Mouse (Mus musculus) liver, embryonic 12.5 days (tissue): ENCODE measurements around the gene Cyp2b19. TPM values are rescaled to one million over a fixed set of nuclear protein-coding genes. Genes with fewer than 3 reads are reported as not detected.
"Not testable (repeated sequence)": the region's sequence is repeated elsewhere in the genome, so short reads cannot be mapped to it uniquely, and the experiment has no call there.

ENCODE experiments used
- ATAC-seq: fragments of 200-750 bp; cut with Nextera tagmentation; 2 replicates; pipeline ENCODE4 v1.8.0; 2017; ENCODE audit warnings: moderate number of reproducible peaks, mild to moderate bottlenecking, moderate library complexity
- H3K27ac ChIP-seq: fragments of 300-500 bp; sonication (generic); 2 replicates; pipeline ENCODE4 v1.5.1; 2016; ENCODE audit warnings: mild to moderate bottlenecking
- H3K27me3 ChIP-seq: fragments of 300-500 bp; sonication (generic); replicated peaks from 2 replicates; pipeline ENCODE4 v1.6.1; 2016; ENCODE audit warnings: mild to moderate bottlenecking, moderate library complexity
- H3K36me3 ChIP-seq: fragments of 300-500 bp; sonication (generic); 2 replicates; pipeline ENCODE4 v1.6.1; 2016; ENCODE audit warnings: mild to moderate bottlenecking, moderate library complexity
- H3K4me1 ChIP-seq: fragments of 300-500 bp; sonication (generic); 2 replicates; pipeline ENCODE4 v1.6.1; 2016
- H3K4me2 ChIP-seq: fragments of 300-500 bp; sonication (generic); 2 replicates; pipeline ENCODE4 v1.6.1; 2016; ENCODE audit warnings: mild to moderate bottlenecking, moderate library complexity
- H3K4me3 ChIP-seq: fragments of 300-500 bp; sonication (generic); 2 replicates; pipeline ENCODE4 v1.5.1; 2016; ENCODE audit warnings: mild to moderate bottlenecking, moderate library complexity
- H3K9ac ChIP-seq: fragments of 300-500 bp; sonication (generic); 2 replicates; pipeline ENCODE4 v1.6.1; 2016; ENCODE audit warnings: mild to moderate bottlenecking, moderate library complexity
- H3K9me3 ChIP-seq: fragments of 300-500 bp; sonication (generic); replicated peaks from 2 replicates; pipeline ENCODE4 v1.6.1; 2016; ENCODE audit warnings: mild to moderate bottlenecking, moderate library complexity
- WGBS: fragments of 180-500 bp; shearing (Covaris S2); methylation state at CpG from one replicate; pipeline ENCODE4 v1.1.7; 2016; ENCODE audit not compliant: insufficient replicate concordance; 5-methylcytosine and 5-hydroxymethylcytosine counted together
- polyA plus RNA-seq: library from polyadenylated mRNA; unstranded; fragments of >200 nt; fragmentation: Nextera tagmentation; extraction: Ambion mirVana; gene quantifications from 2 replicates; pipeline ENCODE4 v1.2.1, GENCODE M21; 2016

The Cyp2b19 gene
- polyA plus RNA-seq, 1 experiment from 2014 or later, result not detected

DNA sequence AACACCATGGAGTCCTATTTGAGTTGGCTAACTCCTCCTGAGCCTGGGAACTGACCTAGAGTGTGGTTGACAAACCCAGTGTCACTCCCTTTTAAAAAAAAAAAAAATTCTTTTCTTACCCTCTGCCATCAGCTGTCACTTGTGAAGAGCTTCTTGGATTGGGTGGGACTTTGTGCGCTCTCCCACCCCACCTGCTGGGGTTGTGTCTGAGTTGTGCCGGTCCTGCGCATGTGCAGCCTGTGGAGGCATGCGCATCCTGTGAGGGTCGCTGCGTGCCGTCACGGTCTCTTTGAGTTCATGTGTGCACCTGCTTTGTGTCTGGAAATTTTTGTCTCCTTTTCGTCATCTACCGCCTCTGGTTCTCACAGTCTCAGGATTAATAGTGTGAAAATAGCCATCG is 23.6 kb downstream of the Cyp2b19 start:
- no peak for ATAC-seq
- no peak overlapping the region for H3K4me2 ChIP-seq
- H3K9ac ChIP-seq, result no peak overlapping the region
- no peak overlapping the region for H3K27ac ChIP-seq
- H3K36me3 ChIP-seq, result no peaks in the 10 kb centered on the region
- 12% methylated on average over 11 of the region's 11 CpGs for WGBS
- no peaks in the 10 kb centered on the region for H3K27me3 ChIP-seq
- H3K4me1 ChIP-seq, result no peaks in the 10 kb centered on the region
- no peak overlapping the region for H3K4me3 ChIP-seq
- no peaks in the 10 kb centered on the region for H3K9me3 ChIP-seq

DNA sequence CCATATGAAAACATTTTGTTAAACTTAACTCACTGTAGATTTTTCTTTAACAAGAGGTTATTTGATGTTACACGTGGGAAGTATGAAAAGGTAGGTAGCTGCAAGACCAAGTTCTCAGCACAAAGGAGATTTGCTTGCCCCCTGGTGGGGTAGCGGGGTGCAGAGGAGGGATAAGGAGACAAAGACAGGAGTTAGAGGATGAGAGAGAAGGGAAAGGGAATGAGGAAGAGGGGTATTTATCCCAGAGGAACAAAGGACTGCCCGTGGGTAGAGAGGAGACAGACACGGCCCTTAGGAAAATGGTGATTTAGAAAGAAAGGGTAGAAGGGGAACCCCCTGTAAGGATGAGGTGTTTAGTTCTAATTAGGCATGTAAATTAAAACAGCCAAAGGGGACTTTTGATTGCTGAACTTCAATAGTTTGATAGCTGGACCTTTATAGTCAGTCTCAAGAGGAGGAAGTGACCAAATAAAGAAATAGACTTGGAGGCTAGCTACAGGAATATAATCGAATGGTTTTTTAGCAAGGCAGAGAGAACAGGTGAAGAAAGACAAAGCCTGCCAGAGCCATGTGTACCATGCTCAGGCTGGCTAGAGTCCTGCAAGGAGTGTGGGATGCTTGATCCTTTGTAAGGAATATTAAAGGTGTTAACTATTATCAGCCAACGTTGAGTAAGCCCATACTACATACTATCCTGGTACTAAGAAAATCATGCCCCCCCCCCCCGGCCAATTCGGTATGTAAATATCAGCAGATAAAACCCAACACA is 24.2 kb downstream of the Cyp2b19 start:
- no peak overlapping the region for H3K4me2 ChIP-seq
- no peaks in the 10 kb centered on the region for H3K36me3 ChIP-seq
- no peaks in the 10 kb centered on the region for H3K4me1 ChIP-seq
- H3K9ac ChIP-seq, result no peak overlapping the region
- 24% methylated on average over 8 of the region's 8 CpGs for WGBS
- H3K4me3 ChIP-seq, result no peak overlapping the region
- ATAC-seq, result no peak
- H3K27ac ChIP-seq, result no peak overlapping the region
- H3K9me3 ChIP-seq, result no peaks in the 10 kb centered on the region
- H3K27me3 ChIP-seq, result no peaks in the 10 kb centered on the region

DNA sequence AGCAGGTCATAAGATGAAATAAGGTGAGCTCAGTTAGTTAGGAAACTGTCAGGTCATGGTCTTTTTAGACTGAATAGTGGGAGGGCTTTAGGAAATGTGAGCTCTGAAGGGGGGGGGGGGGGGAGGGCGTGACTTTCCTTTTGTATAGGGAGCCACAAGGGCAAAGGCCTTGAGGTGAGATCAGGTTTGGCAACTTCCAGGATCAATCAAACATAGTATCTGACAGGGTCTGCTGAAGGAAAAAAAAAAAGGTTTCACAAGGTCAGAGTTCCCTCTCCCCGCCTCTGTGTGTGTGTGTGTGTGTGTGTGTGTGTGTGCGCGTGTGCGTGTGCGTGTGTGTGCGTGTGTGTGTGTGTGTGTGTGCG is 24.8 kb downstream of the Cyp2b19 start:
- Histone ChIP-seq H3K9ac (no peak overlapping the region), H3K4me1 (no peaks in the 10 kb centered on the region), H3K4me2 (no peak overlapping the region), H3K27ac (no peak overlapping the region), H3K9me3 (no peaks in the 10 kb centered on the region), H3K4me3 (no peak overlapping the region), H3K27me3 (no peaks in the 10 kb centered on the region), H3K36me3 (no peaks in the 10 kb centered on the region)
- WGBS, result 39% methylated on average over 6 of the region's 8 CpGs
- peak; percentile 35; the same call in 1 of the 2 replicates for ATAC-seq

DNA sequence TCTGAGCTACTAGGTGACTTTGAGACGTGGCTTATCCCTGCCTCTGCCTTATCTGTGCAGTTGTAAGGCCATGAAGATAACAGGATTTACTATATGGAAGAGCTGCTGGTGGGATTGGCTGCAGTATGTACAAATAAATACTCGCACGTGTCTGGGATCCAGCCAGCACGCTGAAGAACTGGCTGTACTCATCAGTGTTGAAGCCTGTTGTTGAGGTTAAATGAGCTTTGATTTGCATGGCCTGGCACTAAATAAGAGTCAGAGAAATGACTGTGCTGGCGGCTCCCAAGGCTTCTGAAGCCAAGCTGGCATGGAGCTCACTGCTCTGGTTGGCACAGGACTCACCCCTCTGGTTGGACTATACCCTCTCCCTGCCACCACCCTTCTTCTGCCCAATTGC is 26.2 kb downstream of the Cyp2b19 start:
- Histone ChIP-seq H3K9ac (no peak overlapping the region), H3K4me2 (no peak overlapping the region), H3K4me3 (no peak overlapping the region), H3K36me3 (no peaks in the 10 kb centered on the region), H3K27ac (no peak overlapping the region), H3K4me1 (no peaks in the 10 kb centered on the region), H3K27me3 (no peaks in the 10 kb centered on the region), H3K9me3 (no peaks in the 10 kb centered on the region)
- 43% methylated on average over 5 of the region's 5 CpGs for WGBS
- ATAC-seq, result no peak

DNA sequence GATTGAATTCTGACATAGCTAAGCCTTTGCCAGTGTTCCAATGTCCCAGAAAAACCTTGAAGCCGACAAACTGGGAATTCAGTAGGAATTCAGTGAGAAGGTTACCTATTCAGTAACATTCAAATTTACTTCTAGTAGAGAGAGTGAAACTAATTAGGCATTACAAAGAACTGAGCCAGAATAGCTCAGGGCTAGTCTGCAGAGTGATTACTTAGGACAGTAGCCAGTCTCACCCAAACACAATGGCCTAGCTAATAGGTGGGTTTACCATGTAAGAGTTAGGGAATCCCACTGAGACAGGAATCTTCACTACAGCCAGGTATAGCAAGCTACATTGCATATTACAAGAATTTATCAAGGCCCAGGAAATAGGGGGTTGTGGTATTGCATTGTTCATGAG is 29.1 kb downstream of the Cyp2b19 start:
- not testable (repeated sequence) for H3K4me1 ChIP-seq, ATAC-seq
- 57% methylated on average over 1 of the region's 1 CpGs for WGBS

DNA sequence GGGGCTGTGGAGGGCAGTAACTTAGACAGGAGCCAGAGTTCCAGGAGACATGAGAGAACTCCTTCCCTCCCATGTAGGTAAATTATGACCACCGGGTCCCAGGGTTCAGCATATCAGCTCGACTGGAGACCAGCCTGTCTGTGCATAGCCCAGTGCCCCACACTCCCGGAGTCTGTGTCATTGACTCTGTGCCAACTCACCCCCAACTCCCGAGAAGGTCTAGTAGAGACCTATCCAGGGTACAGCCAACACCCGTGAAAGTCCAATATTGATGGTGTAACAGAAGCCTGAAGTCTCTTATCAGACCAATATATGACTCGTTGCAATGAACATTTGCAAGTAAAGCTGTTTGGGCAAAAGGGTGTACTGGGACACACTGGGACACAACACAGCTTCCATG is 33.0 kb downstream of the Cyp2b19 start:
- Histone ChIP-seq H3K9me3 (no peaks in the 10 kb centered on the region), H3K36me3 (no peaks in the 10 kb centered on the region), H3K4me3 (no peak overlapping the region), H3K27ac (no peak overlapping the region), H3K27me3 (no peaks in the 10 kb centered on the region), H3K4me2 (no peak overlapping the region), H3K4me1 (no peaks in the 10 kb centered on the region), H3K9ac (no peak overlapping the region)
- 57% methylated on average over 6 of the region's 6 CpGs for WGBS
- ATAC-seq, result no peak

More for the DNA sequence above, 29.1 kb downstream of the Cyp2b19 start:
- H3K36me3 ChIP-seq, H3K9ac ChIP-seq, H3K9me3 ChIP-seq, H3K27ac ChIP-seq, H3K4me2 ChIP-seq, H3K27me3 ChIP-seq, H3K4me3 ChIP-seq: not testable (repeated sequence)

DNA sequence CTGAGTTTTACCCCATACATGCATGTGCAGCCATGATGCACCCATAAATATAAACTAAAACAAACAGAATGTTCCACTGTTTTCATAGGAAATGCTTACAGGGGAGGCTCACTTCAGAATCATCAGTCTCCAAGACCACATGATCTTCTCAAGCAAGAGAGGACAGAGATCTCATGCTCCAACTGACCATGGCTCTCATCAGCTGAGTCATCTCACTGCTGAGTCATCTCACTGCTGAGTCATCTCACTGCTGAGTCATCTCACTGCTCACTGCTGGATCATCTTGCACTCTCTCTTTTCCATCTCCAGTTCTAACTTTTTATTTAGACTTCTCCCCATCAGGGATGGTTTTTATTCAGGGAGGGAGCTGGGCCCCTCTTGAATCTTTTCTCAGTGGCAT is 43.2 kb downstream of the Cyp2b19 start:
- no peak overlapping the region for H3K27ac ChIP-seq
- H3K4me1 ChIP-seq, result no peaks in the 10 kb centered on the region
- no peaks in the 10 kb centered on the region for H3K9me3 ChIP-seq
- no peak overlapping the region for H3K9ac ChIP-seq
- no peaks in the 10 kb centered on the region for H3K36me3 ChIP-seq
- ATAC-seq, result no peak
- no peak overlapping the region for H3K4me2 ChIP-seq
- H3K4me3 ChIP-seq, result no peak overlapping the region
- no peaks in the 10 kb centered on the region for H3K27me3 ChIP-seq

DNA sequence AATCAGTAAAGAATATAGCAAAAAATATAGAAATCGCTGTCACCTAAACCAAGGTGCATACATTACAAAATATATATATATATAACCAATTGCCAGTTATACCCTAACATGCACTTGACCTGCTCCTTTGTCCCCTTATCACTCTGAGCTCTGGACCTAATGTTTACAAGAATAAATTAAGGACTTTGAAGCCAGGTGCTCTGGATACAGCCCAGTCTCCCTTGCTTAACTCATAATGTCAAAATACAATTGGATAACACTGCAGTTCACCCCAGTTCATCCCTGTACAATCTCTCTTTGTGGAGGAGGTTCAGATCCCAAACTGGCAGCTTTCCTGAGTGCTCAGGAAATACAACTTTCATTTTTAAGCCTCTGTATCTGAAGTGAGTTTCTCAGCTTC is 44.1 kb downstream of the Cyp2b19 start:
- Histone ChIP-seq H3K36me3 (no peaks in the 10 kb centered on the region), H3K27me3 (no peaks in the 10 kb centered on the region), H3K27ac (no peak overlapping the region), H3K4me2 (no peak overlapping the region), H3K9me3 (no peaks in the 10 kb centered on the region), H3K4me3 (no peak overlapping the region), H3K4me1 (no peaks in the 10 kb centered on the region), H3K9ac (no peak overlapping the region)
- ATAC-seq, result no peak
- WGBS, result 58% methylated on average over 1 of the region's 1 CpGs

DNA sequence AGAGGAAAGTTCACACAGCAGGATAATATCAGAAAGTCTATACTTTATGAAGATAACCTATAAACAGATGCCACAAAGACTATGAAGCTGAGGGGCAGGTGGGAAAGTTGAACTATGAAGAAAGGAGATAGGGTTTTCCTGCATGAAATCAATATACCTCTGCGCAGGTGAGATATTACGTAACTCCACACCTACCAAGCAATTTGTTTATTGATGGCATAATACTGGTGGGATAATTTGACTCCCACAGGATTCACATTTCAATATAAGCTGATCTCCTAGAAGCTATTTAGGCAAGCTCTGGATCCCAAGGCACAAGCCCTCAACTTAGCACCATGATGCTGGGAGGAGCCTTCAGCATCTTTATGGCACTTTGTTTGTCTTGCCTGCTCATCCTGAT is 51.6 kb downstream of the Cyp2b19 start, which contains the start of gene Cyp2g1:
Gene Cyp2g1, plus strand, starts transcription at position 301 of the 400 bp plus-strand sequence.
- Histone ChIP-seq H3K36me3 (no peaks in the 10 kb centered on the region), H3K27ac (no peak within 1 kb of the TSS), H3K9ac (no peak within 1 kb of the TSS), H3K4me2 (no peak within 1 kb of the TSS), H3K4me3 (no peak within 1 kb of the TSS), H3K27me3 (no peaks in the 10 kb centered on the region), H3K4me1 (no peaks in the 10 kb centered on the region), H3K9me3 (no peaks in the 10 kb centered on the region)
- 71% methylated on average over 2 of the region's 2 CpGs for WGBS
- ATAC-seq, result no peak

Other genes with a start within 250 kb of the Cyp2b19 start
- gene Nlrp9a, start 222.1 kb upstream of the Cyp2b19 start, polyA plus RNA-seq, result not detected in 2 replicates
- not detected in 2 replicates for gene Vmn1r185, start 138.7 kb upstream of the Cyp2b19 start, polyA plus RNA-seq
- gene Cyp2b23, start 70.7 kb upstream of the Cyp2b19 start, polyA plus RNA-seq, result not detected in 2 replicates
- gene Cyp2g1, start 51.8 kb downstream of the Cyp2b19 start, polyA plus RNA-seq, result not detected in 2 replicates
- gene Cyp2a5, start 78.2 kb downstream of the Cyp2b19 start, polyA plus RNA-seq, result not detected in 2 replicates
- gene Cyp2a22, start 182.2 kb downstream of the Cyp2b19 start, polyA plus RNA-seq, result not detected in 2 replicates